Mouse (Mus musculus) CD4-positive helper T cell, adult 2 months (primary cell): ENCODE results near the gene Itpr2.

Experiments used
- DNase-seq: peaks from one replicate; pipeline ENCODE4 v3.0.0-alpha.2; 2012; ENCODE audit warnings: low read depth, missing footprints, low spot score

The Itpr2 gene

DNA sequence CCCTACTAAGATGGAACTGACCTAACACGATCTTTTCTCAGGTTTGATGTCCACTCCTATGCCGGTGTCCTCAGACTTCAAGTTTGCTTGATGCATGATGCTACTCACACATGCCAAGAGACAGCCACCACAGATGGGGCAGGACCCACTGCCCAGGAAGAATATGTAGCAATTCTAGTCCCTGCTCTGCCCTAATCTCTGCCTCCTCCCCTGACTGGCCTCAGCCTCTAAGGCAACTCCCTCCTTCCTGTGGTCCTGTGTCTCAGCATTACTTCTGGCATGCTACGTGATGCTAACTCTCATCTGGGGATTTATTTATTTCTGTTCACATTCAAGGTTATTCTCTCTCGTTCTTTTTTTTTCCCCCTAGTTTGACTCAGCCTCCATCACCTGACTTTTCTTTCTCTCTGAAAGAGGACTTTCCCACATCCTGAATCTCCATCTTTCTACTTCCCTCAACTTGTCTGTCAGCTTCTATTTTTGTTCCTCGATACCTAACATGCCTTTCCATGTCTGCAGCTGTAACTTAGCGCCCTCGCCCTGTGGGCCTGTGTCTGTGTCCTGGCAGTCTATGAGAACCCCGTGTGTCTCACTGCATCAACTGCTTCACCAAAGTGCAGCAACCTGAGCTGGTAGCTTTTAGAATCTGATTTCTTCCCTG lies 279.5 kb downstream of the Itpr2 start:
- DNase-seq = peak; percentile 23

GRCm38 (mm10) chr6:146221371-146222336 lies 280.4 kb downstream of the Itpr2 start:
- peak; percentile 74 for DNase-seq

- DNase-seq = no peak
These were observed 282.0 kb downstream of the Itpr2 start for GRCm38 (mm10) chr6:146220071-146220470.

- no peak for DNase-seq
These were observed 282.5 kb downstream of the Itpr2 start for GRCm38 (mm10) chr6:146219534-146219933.

DNA sequence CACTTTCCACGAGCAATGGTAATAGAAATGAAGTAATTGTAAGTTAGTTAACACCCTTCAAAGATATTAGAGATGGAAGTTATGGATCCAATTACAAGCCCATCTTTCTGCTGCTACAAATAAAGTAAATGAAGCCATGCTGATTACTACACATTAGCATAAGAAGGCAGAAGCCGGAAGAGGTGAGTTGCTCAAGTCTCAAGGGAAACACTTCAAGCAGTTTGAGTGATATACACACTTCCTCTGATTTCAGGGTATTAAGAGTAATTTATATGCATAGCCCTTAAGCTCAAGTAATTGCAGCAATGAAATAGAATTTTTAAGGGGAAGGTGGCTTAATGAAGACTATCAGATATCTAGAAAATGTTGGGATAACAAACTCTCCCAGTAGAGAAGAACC lies 286.7 kb downstream of the Itpr2 start:
- no peak for DNase-seq

DNA sequence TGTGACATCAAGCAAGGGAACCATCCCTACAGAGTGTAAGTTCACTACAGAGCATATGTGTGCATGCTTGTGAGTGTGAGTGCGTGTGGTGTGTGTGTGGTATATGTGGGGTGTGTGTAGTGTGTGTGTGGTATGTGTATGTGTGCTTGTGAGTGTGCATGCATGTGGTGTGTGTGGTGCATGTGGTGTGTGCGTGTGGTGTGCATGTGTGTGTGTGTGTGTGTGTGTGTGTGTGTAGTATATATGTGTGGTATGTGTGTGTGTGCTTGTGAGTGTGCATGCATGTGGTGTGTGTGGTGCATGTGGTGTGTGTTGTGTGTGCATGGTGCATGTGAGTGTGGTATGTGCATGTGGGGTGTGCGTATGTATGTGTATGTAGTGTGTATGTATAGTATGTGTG lies 289.7 kb downstream of the Itpr2 start:
- DNase-seq = no peak

DNA sequence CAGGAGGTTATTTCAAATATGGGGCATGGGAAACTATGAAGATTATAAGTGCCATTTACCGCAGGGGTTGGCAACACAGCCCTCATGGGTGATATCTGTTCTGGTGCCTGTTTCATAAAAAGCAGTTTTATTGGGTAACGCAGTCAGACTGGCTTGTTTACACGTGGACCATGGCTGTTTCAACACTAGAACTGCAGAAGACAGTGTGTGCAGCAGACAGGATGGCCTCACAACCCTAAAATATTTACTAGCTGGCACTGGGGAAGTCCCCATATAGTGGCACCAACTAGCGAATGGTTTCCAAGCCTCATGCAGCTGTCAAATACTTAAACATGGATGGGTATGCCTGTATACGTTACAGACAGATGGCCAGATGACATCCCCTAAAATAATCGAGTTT lies 290.8 kb downstream of the Itpr2 start:
- DNase-seq = no peak

- DNase-seq = no peak
These were observed 293.0 kb downstream of the Itpr2 start for GRCm38 (mm10) chr6:146208983-146209382.

DNA sequence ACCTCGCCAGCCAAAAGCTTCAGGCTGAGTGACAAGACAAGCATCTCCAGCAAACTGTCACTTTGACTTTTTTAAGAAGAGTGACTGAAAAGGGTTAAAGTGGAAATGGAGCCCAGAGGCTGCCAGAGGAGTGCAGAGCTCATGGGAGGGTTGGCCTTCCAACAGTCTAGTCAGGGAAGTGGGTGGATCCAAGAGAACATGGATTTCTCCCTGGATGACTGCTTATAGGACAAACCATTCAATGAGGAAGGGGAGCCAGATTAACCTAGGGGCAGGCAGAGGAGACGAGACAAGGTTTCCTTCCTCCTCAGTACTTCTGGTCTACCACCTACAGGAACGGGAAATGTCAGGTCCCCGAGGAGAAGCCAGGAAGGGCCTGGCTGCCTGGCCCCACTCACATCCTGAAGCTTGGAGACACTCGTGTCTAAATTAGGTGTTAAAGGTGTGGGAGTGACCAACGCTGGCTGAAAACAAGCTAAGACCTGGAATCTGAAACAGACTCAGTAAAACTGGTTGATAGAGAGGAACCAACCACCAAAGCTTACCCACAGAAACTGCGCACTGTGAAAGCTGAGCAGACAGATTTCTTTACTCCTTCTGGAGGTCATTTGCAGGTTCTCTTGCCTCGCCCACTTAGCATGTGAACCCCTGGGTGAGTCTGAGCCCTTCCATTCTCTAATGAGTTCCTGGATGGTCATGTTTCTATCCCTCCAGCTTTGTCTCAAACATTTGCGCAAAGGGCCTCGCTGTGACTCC lies 294.6 kb downstream of the Itpr2 start:
- no peak for DNase-seq

- DNase-seq = no peak
These were observed 296.9 kb downstream of the Itpr2 start for GRCm38 (mm10) chr6:146205136-146205535.

GRCm38 (mm10) chr6:146204470-146204869 lies 297.6 kb downstream of the Itpr2 start:
- no peak for DNase-seq

DNA sequence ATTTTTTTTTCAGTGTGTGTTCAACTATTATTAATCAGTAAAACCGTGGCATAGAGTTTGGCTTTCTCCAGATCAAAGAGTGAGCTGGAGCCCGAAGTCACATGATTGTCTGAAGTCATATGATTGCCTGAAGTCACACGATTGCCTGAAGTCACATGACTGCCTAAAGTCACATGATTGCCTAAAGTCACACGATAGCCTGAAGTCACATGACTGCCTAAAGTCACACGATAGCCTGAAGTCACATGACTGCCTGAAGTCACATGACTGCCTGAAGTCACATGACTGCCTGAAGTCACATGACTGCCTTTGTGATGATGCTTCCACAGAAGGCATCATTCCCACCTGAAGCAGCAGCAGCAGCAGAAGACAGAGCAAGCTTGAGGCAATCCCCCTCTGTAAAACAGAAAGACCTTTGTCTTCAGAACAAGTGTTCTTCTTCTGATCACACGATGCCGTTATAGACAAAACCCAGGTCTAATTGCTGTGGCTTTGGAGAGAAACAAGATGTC lies 304.1 kb downstream of the Itpr2 start:
- DNase-seq = no peak

DNA sequence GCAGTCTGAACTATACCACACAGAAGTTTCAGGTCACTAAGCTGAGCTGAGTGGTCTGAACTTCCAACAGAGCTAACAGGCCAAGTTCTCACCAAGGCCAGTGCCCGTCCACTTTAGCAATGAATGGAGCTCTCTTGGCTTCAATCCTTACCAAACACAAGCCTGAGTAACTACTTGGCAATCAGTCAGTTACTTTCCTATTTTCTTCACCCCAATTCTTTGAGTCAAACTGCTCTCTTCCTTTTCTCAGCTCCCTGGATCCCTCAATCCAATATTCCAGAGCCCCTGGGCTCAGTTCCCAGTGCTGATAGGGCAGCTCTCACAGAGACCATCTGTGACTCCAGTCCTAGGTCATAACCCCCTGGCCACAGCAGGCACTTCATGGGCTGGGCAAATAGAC lies 305.3 kb downstream of the Itpr2 start:
- DNase-seq = no peak

DNA sequence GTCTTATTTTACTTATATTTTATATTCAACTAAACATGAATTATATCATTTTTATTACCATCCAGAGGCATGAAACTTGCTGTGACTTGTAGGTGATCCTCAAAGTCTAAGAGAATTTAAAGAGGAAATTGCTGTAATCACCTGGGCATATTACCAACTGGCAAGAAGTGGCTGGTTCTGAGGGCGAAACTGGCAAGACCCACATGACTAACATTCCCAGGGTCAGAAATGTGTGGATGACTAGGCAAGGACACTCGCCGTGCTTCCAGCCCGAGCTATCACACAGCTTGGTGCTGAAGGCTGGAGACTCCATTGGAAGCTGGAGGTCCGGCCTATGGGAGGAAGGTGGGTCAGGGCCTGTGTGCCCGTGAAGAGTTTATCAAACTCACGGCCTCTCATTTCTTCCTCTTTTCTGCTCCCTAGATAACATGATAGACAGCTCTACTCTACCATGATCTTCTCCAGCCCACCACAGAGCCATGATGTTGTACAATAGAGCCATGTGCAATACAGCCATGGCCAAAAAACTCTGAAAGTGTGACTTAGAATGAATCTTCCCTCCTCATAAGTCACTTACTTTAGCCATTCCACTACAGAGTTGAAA lies 306.1 kb downstream of the Itpr2 start:
- no peak for DNase-seq

DNA sequence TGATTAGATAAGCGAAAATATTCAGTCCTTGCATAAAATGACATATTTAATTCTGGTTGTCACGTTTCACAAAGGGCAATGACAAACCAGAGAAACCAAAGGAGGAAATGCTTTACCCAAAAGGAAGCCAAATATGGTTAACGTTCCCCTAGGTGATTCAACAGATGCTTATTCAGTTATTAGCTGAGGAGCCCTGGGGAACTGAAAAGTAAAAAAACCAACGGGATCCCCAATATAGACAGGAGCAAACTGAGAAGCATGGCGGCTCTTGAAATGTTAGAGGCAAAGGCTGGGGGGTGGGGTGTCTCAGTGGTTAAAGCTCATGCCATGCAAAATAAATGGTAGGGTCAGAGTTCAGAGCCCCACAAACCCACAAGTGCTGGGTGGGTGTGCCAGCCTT lies 310.1 kb downstream of the Itpr2 start:
- no peak for DNase-seq

DNA sequence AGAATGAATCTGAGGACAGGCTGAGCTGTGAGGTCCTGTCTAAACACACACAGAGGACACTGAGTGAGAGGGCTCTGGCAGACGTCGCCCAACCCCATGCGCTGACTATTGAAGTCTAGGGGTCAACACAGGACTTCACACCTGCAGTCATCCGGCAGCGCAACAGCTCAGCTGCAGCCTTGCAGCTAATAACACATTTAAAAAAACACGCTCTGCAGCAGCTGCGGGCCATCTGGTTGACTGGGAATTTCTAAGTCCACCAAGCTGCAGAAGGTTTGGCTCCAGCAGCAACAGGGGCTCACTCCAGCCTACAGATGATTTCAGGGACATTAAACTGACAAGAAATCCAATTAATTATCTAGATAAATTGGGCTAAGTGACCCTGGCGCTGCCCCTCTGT lies 312.0 kb downstream of the Itpr2 start:
- no peak for DNase-seq

GRCm38 (mm10) chr6:146185532-146185931 lies 316.5 kb downstream of the Itpr2 start:
- peak; percentile 55 for DNase-seq

- DNase-seq = no peak
These were observed 317.3 kb downstream of the Itpr2 start for GRCm38 (mm10) chr6:146184771-146185170.

DNA sequence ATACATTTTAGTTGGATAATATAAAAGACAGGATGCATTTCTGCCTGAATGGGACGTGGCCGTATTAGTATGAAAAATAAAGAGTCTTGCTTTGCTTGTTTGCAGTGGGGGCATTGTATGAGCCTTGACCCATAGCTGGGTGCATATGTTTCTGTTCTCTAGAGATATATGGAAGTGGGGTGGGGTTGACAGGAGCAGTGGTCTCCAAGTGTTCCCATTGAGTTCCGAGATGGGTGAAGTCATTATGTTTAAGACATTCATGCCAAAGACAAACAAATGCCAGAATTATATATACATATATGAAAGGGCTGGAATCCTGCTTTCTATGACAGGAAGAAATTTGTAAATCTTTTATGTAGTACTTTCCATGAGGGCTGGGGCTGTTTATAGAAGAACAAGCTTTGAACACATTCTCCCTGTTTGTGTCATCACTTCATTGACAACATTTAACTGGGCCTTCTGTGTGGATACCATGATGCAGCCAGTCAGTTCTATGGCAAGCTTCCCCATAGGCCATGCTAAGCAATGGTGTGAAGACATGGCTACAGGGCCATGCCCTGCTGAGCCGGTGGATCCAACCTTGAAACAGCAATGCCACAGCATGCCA lies 327.3 kb downstream of the Itpr2 start:
- no peak for DNase-seq

DNA sequence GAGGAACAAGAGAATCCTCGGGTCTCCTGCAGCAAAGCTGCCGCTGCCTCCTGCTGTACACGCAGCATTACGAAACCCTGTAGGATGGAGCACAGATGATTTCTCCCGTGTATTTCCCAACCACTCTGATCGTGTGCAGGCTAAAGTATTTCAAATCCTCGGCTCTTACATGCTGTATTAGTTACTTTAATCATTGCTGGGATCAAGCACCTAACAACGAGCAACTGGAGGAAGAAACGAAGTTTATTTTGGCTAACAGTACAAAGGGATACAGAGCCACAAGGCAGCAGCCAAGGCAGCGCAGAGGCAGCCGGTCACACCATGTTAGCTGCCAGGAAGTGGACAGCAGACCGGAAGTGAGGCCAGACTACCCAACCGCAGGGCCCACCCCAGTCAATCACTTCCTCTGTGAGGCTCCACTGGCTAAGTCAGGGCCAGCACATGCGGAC lies 331.4 kb downstream of the Itpr2 start:
- DNase-seq = no peak

GRCm38 (mm10) chr6:146167207-146167606 lies 334.8 kb downstream of the Itpr2 start:
- no peak for DNase-seq
